Mouse (Mus musculus): ENCODE data around the gene Aagab.

GRCm38 (mm10) chr9:63641983-63642646 is 39.7 kb downstream of the Aagab start:
- TF ChIP-seq CTCF (IDR thresholded peaks at IDR 0.05; ENCODE audit: low read depth): no peak
- no peak for TF ChIP-seq EP300 (IDR thresholded peaks at IDR 0.05; ENCODE audit: low read depth)

All from liver, postnatal 0 days (tissue).